Mouse (Mus musculus) 3T3-L1 (cell line): Measurements from ENCODE around the gene Lrp4.

ENCODE experiments used
- DNase-seq: peaks from one replicate; pipeline ENCODE4 v3.0.0-alpha.2; 2015; ENCODE audit warnings: low read depth, low spot score

Gene Lrp4

GRCm38 (mm10) chr2:91453231-91454075 lies 3.9 kb upstream of the Lrp4 start:
- DNase-seq: no peak

DNA sequence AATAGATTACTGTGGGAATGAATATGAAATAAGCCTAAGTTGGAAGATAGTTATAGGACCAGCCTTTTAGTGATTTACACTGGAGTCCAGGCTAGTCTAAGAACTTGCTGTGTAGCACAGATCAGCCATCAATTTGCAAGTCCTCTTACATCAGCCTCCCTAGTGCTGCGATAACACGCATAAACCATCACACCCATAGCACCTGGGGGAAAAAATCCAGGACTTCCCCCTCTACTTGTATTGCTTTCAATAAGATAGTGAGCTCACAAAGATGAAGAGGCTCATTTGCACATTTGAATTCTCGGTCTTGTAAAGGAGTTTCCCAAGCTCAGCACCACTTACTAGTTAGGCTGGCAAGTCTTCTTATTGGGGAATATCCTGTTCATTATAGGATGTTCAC lies 2.9 kb upstream of the Lrp4 start:
- no peak for DNase-seq

GRCm38 (mm10) chr2:91455826-91456225 lies 1.5 kb upstream of the Lrp4 start:
- DNase-seq: peak; percentile 70

DNA sequence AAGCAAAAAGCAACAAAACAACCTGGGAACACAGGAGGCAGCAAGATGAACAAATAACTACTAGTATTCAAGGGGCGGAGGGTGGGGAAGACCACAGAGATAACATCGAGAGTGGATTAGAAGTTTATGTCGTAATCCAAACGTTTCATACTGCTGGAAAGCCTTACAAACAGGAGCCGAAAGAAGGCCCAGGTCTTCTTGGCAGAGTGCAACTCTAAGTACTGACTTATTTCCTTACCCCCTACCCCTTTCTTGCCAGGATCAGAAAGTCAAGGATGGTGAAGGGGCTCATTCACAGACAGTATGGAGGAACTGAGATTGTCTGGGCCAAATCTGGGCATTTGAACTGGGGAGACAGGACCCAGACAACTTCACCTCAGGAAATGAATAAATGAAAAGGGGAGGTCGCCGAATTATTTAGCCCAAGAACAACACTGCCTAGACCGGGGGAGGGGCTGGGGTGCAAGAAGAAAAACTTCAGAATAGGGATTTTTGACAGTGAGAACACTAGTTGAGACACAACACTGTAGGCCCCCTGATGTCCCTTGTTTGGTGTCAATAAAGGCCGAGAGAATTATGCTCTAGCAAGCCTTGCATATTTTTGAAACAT lies 715 bp upstream of the Lrp4 start:
- peak; percentile 9 for DNase-seq

DNA sequence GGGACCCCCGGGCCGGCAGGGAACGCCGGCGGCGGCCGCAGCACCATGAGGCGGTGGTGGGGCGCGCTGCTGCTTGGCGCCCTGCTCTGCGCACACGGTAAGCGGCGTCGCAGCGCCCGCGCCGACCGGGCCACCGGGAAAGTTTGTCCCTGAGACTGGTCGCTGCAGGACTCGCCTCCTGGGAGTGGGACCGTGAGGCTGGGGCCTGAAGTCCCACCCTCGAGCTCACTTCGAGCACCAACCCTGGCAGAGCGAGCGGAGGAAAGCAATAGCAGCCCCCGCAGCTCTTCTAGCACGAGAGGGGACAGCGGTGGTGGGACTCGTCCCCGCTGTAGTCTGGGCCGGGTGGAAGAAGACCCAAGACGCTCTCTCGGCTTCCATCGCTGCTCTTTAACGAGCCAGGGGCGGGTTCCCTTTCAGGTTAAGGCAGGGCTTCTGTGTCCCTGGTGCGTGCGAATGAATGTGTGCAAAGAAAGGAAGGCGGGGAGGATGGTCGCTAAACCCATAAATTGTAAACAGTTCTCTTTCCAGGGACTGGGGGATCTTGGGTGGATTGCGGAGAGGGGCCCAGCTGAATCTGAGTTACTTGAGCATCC lies 443 bp downstream of the Lrp4 start:
- peak; percentile 33 for DNase-seq

DNA sequence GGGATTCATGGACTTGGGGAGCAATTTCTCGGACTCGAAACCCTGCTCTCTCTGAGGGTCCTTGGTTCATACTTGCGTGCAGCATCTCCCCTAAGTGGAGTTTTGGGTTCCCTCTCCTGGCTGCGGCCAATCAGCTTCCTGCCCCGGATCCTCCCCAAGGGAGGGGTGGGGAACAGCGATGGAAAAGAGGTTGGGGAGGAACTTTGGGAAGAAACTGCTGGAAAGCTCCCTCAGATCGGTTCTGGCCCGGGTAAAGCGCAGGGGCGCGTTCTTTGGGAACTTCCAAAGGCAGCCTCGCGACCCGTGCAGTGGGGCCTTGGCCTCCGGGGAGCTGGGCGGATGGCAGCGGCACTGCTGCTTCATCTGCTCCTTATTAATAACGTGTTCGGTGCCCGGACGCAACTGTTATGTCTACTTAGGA lies 951 bp downstream of the Lrp4 start:
- peak; percentile 34 for DNase-seq

DNA sequence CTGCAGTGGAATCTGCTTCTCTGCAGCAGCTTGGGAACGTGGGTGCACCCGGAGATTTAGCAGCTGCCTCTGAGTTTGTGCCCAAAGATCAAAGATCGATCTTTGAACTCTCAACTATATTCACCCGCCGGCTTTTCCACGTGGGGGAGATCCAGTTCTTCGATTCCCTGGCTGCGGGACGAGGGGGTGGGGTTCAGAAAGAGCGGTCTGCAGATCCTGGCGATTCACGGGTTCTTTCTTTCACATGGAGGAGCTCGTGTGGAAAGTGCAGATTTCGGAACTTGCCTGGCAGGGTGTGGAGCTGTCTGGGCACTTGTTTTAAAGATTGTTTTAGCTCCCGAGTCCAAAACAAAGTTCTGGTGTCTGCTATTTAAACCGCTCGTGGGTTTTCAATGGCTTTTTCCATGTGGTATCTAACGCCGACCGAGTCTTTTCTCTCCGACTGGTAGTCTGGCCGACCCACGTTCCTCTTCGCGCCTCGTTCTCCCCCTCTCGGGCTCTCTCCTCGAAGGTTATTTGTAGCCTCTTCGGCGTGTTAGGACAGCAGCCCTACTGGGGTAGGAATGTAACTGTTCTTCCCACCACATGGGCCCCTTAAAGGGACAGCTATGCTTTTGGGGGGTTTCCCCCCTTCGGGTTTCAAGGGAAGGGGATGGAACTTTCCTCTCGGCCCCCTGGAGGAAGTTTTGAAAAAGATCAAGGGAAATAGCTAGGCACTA lies 1.5 kb downstream of the Lrp4 start:
- DNase-seq: peak; percentile 23

DNA sequence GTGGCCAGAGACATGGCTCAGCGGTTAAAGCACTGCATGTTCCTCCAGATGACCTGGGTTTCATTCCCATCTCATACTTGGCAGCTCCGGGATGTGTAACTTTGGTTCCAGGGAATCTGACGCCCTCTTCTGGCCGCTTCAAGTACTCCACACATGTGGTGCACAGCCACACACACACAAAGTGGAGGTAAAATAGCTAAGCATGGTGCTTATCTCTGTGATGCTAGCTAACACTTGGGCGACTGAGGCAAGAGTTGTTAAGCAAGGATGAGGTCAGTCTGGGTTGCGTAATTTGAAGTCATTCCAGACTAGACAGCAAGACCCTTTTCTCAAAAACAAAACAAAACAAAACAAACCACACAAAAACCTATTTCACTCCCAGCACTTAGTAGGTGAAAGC lies 2.8 kb downstream of the Lrp4 start:
- DNase-seq: no peak

DNA sequence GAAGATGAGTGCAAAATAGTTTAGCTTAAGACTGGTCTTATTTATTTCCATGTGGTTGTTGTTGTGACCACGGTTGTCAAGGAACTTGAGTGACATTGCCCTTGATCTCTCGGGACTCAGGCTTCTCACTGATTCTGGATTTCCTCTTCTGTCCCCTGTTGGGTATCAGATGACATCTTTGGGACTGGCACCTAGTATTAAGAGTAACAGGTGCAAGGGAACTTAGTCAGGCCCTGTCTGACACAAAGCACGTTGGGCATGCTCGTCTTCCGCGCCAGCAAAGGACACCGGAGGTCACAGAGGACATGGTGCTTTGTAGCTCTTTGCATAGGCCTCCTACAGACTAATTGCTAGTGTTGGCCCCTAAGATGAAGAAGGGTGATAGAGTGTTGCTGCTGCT lies 3.5 kb downstream of the Lrp4 start:
- DNase-seq: no peak

DNA sequence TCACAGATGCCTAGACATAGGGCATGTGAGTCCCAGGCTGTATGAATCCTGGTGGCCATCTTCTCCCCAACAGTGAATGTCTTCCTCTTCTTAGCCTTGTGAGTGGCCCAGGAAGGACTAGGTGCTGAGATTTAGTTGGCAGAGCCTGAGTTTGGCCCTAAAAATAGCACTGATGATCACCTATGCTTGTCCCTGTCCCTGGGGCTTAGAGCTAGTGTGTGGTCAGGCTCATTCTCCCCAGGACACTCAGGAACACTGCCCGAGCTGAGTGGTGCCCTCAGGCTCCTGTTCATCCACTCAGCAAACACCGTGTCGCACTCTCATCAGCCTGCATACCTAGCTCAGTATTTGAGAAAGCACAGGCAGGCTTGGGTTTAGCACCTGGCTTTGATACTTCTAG lies 4.0 kb downstream of the Lrp4 start:
- DNase-seq: no peak

GRCm38 (mm10) chr2:91462196-91462595 lies 4.9 kb downstream of the Lrp4 start:
- DNase-seq: no peak

GRCm38 (mm10) chr2:91462681-91463080 lies 5.4 kb downstream of the Lrp4 start:
- DNase-seq: no peak

DNA sequence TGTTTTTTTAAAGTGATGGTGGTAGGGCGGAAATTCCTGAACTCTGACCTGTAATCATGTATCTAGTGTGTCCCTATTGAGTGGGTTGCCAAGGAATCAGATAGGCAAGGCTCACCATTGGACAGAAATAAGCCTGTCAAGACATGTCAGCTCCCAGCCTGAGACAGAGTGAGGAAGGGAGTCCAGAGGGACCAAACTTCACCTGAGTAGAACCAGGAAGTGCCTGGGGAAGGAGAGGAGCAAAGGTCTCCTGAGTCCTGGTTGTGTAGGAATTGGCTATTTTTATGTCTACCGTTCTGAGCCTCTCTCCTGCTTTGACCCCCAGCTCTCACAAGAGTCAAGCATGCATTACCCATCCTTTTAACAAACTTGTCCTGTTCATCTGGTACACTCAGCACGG lies 8.6 kb downstream of the Lrp4 start:
- no peak for DNase-seq

DNA sequence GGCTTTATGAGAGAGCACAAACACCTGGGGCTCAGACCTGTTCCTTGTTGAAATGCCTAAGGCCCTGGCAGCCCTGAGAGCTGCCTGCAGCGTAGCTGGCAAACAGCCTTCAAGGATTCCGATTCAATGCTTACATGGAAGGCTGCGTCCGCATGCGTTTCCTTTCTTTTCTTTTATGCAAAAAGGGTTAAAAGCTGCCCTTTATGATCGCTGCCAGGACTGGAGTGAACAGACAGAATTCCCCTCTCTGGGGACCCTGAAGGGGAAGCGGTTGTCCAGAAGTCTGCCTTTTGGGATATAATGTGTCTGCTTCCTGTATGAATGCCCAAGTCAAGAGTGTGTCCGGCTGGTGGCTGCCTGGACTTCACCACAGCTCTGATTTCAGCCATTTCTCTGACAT lies 10.3 kb downstream of the Lrp4 start:
- no peak for DNase-seq

- no peak for DNase-seq
Measured at GRCm38 (mm10) chr2:91470055-91470647, 12.8 kb downstream of the Lrp4 start.

DNA sequence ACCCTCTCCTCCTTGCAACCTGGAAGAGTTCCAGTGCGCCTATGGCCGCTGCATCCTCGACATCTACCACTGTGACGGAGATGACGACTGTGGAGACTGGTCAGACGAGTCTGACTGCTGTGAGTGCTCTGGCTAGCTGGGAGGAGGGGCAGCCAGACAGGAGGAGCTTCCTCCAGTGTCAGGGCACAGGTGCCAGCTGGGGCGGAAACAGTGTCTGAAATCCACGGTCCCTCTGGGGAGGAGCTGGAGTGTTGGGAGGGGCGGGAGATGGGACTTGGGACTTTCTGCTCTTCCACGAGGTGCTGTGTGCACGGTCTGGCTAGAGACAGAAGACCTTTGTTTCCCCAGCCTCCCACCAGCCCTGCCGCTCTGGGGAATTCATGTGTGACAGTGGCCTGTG lies 17.0 kb downstream of the Lrp4 start:
- no peak for DNase-seq

GRCm38 (mm10) chr2:91475791-91476190 lies 18.5 kb downstream of the Lrp4 start:
- peak; percentile 58 for DNase-seq

DNA sequence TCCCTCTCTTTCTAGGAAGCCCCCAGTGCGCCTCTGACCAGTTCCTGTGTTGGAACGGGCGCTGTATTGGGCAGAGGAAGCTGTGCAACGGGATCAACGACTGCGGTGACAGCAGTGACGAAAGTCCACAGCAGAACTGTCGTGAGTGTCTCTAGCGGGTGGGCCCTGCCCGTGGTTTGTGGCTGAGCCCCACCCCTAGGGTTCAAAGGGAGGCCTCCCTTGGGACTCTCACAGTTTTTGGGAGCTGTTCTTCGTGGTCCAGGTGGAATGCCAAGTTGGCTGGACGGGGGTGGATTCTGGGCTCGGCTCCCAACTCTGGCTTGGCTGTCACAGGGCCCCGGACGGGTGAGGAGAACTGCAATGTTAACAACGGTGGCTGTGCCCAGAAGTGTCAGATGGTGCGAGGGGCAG lies 18.9 kb downstream of the Lrp4 start:
- peak; percentile 82 for DNase-seq

- no peak for DNase-seq
Measured at GRCm38 (mm10) chr2:91476841-91477240, 19.5 kb downstream of the Lrp4 start.

DNA sequence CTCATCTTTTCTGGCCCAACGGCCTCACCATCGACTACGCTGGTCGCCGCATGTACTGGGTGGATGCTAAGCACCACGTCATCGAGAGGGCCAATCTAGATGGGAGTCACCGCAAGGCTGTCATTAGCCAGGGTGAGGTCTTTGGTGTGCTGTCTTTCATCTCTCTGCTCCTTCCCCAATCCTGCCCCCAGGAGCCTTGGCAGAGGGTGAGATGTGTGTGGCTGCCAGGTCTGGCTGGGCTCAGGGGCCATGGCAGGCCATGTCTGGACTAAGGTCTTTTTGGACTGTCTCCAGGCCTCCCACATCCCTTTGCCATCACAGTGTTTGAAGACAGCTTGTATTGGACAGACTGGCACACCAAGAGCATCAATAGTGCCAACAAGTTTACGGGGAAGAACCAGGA lies 23.1 kb downstream of the Lrp4 start:
- DNase-seq: no peak

- DNase-seq: peak; percentile 91
Measured at GRCm38 (mm10) chr2:91480805-91481514, 23.6 kb downstream of the Lrp4 start.
